Mouse (Mus musculus) cerebellum, postnatal 25 days (tissue): Measurements from ENCODE around the gene Vmn1r90.
"Not testable (repeated sequence)": the region's sequence is repeated elsewhere in the genome, so short reads cannot be mapped to it uniquely, and the experiment has no call there.

ENCODE experiments used
- DNase-seq, 2 experiments: peaks; one replicate each; pipeline ENCODE4 v3.0.0; 2021; ENCODE audit warnings: mixed read lengths in 2 of 2

Gene Vmn1r90

DNA sequence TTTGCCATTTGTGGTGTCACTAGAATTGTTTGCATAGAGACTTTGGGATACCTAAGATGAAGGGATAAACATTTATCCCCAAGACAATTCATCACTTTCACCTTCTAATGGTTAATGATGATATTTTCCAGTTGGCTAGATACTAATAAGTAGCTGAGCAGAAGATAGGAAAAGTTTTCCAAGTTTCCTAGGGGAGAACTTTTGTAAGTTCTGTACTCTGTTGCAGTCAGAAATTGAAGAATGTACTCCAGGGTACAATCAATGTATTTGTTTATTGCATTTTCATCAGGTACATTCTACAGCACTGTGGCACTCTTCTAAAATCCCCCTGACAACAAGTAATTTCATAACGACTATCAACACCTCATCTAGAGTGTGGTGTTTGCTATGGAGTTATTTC lies at the start of gene Vmn1r90:
Gene Vmn1r90 (minus strand): TSS at position 101 of the 400 bp plus-strand sequence.
- DNase-seq = no peak

DNA sequence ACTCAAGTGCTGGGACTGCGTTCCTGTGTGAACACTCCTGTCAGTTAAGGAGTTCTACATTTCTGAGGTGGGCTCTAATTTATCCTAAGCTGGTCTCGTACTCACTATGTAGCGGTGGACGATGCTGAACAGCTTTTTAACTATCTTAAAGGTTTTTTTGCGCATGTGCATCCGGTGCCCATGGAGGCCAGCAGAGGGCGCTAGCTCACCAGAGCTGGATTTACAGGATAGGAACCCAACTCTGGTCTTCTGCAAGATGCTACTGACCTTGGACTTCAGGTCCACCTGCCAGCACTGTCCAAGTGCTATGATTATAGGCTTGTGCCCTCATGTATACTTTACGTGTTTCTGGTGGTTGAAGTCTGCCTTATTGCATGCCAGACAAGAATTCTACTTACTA lies 29.7 kb upstream of the Vmn1r90 start:
- DNase-seq = not testable (repeated sequence)

DNA sequence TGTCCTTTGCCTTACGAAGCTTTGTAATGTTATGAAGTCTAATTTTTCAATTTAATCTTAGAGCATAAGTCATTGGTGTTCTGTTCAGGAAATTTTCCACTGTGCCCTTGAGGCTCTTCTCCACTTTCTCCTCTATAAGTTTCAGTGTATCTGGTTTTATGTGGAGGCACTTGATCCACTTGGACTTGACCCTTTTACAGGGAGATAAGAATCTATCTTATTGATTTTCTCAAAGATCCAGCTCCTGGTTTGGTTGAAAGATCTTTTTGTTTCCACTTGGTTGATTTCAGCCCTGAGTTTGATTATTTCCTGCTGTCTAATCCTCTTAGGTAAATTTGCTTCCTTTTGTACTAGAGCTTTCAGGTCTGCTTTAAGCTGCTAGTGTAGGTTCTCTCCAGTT lies 11.0 kb downstream of the Vmn1r90 start:
- no peak for DNase-seq

DNA sequence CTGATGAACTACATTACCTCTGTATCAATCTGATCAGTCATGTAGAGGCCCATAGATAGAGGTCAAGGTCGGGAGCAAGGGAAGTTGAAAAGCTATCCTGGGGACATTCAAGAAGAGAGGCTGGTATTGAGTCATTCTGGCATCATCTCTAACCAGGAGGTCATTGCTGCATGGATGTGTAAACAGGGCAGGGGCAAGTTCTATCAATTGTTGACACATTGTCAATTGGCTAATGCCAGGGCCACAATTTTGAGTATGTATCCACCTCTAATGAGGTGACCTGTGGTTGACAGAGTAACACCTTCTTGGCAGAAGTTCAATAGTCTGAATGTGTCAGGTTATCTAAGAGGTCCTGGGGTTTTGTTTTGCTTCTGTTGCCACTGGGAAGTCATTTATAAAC lies 38.0 kb downstream of the Vmn1r90 start:
- DNase-seq = no peak

DNA sequence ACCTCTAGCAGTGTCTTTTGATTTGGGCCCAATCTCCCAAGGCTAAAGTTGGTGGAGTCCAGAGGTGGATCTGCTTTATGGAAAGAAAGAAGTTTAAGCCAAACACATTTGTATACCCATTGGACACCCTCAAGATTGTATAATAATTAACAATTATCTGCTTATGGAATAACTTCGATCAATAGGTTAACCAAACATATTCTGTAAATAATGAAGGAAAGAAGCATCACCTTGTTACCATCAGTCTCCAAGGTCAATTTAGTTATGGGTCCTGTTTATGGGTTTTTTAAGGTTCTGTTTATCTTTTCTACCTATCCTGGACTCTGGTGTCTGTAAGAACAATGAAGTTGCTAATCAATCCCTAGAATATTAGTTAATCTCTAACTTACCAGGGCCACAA lies 40.7 kb downstream of the Vmn1r90 start:
- DNase-seq = no peak

DNA sequence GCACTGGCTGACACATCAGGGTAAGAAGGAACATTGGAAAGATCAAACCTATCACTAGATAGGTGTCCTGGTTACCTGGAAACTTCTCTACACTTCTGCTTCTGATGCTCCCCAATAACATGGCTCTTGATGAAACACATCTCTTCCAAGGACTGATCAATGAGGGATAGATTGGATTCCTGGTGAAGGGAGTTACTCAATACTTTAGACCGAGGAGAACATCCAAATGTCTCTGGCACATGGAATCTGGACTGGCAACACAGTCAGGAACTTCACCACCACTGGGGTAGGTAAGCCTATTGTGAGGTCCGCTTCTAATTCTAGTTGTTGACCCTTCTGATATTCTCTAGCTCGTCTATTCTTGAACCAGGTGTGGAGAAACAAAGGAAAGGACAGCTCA lies 45.0 kb downstream of the Vmn1r90 start:
- DNase-seq = no peak
